Mouse (Mus musculus): ENCODE results near the gene Blvra. TPM values are rescaled to one million over a fixed set of nuclear protein-coding genes. Genes with fewer than 3 reads are reported as not detected.
"Not testable (repeated sequence)": the region's sequence is repeated elsewhere in the genome, so short reads cannot be mapped to it uniquely, and the experiment has no call there.

The Blvra gene
- polyA plus RNA-seq, 1 experiment from 2014 or later = 20.0 TPM

DNA sequence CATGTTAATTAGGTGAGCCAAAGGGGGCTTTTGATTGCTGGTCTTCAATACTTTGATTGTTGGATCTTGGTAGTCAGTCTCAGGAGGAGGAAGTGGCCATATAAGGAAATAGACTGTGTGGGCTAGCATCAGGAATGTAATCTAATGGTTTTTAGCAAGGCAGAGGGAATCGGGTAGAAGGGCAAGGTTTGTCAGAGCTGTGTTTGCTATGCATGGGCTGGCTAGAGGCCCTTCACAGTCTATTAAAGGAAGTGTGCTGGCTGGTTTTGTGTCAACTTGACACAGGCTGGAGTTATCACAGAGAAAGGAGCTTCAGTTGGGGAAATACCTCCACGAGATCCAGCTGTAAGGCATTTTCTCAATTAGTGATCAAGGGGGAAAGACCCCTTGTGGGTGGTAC lies 8.6 kb downstream of the Blvra start:
- H3K4me2 ChIP-seq (ENCODE audit: low read depth); DNase-seq (ENCODE audit: low spot score); H3K36me3 ChIP-seq (ENCODE audit: control insufficient read depth, insufficient read depth, low read length); H3K4me1 ChIP-seq (ENCODE audit: control insufficient read depth, insufficient read depth, low read length); H3K9ac ChIP-seq (ENCODE audit: low read length); H3K4me3 ChIP-seq (ENCODE audit: low read depth, low read length); H3K9me3 ChIP-seq (ENCODE audit: control insufficient read depth, low read length); H3K27me3 ChIP-seq (ENCODE audit: control insufficient read depth, insufficient read depth, low read length); ATAC-seq (ENCODE audit: insufficient read depth, low FRiP score, low TSS enrichment); H3K27ac ChIP-seq (ENCODE audit: low read depth, low read length): not testable (repeated sequence)
- 77% methylated on average over 2 of the region's 2 CpGs for WGBS

DNA sequence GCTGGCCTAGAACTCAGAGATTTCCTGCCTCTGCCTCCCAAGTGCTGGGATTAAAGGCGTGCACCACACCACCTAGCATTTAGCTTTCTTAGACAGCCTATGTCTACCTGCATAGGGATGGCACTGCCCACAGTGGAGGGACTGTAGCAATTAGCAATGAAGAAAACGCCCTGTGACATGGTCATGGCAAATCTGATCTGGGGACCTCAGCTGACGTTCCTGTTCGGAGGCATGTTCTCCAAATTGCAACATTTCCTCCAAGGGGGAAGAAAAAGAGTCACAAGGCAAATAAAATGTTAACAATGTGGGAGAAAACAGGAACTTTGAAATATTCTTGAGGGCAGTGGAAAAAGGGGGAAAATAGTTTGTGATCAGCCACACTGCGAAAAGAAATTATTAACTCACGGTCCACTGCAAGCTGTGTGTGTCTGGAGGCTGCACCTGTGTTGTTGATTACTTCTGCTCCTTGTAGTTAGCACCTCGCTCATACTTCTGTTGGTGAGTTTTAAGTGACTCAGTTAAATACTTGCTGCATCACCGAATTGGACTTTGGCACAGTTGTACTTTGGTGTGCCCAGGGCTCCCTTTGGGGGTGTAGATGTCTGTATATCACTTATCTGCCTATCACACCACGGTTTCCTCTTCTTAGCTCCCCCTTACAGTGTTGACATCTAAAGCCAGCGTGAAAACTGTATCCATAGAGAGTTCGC lies 9.6 kb downstream of the Blvra start:
- 89% methylated on average over 11 of the region's 11 CpGs for WGBS
- Histone ChIP-seq H3K27ac (ENCODE audit: low read depth, low read length) (no peak overlapping the region), H3K4me2 (ENCODE audit: low read depth) (no peak overlapping the region), H3K27me3 (ENCODE audit: control insufficient read depth, insufficient read depth, low read length) (no peaks in the 10 kb centered on the region), H3K9ac (ENCODE audit: low read length) (no peak overlapping the region), H3K9me3 (ENCODE audit: control insufficient read depth, low read length) (no peaks in the 10 kb centered on the region), H3K4me3 (ENCODE audit: low read depth, low read length) (no peak overlapping the region), H3K4me1 (ENCODE audit: control insufficient read depth, insufficient read depth, low read length) (no peaks in the 10 kb centered on the region), H3K36me3 (ENCODE audit: control insufficient read depth, insufficient read depth, low read length) (no peaks in the 10 kb centered on the region)
- DNase-seq (ENCODE audit: low spot score) = no peak
- ATAC-seq (ENCODE audit: insufficient read depth, low FRiP score, low TSS enrichment) = no peak

- Histone ChIP-seq H3K4me1 (ENCODE audit: control insufficient read depth, insufficient read depth, low read length) (no peaks in the 10 kb centered on the region), H3K4me3 (ENCODE audit: low read depth, low read length) (no peak overlapping the region), H3K27me3 (ENCODE audit: control insufficient read depth, insufficient read depth, low read length) (no peaks in the 10 kb centered on the region), H3K27ac (ENCODE audit: low read depth, low read length) (no peak overlapping the region), H3K9me3 (ENCODE audit: control insufficient read depth, low read length) (no peaks in the 10 kb centered on the region), H3K4me2 (ENCODE audit: low read depth) (no peak overlapping the region), H3K36me3 (ENCODE audit: control insufficient read depth, insufficient read depth, low read length) (no peaks in the 10 kb centered on the region), H3K9ac (ENCODE audit: low read length) (no peak overlapping the region)
- no peak for DNase-seq (ENCODE audit: low spot score)
- no peak for ATAC-seq (ENCODE audit: insufficient read depth, low FRiP score, low TSS enrichment)
- 85% methylated on average over 11 of the region's 11 CpGs for WGBS
Measured at GRCm38 (mm10) chr2:127080591-127081218, 10.2 kb downstream of the Blvra start.

- WGBS = 90% methylated on average over 5 of the region's 5 CpGs
- no peak for ATAC-seq (ENCODE audit: insufficient read depth, low FRiP score, low TSS enrichment)
Measured at GRCm38 (mm10) chr2:127086235-127086634, 15.8 kb downstream of the Blvra start.

GRCm38 (mm10) chr2:127090151-127090550 lies 19.7 kb downstream of the Blvra start:
- DNase-seq (ENCODE audit: low spot score); H3K4me1 ChIP-seq (ENCODE audit: control insufficient read depth, insufficient read depth, low read length); H3K36me3 ChIP-seq (ENCODE audit: control insufficient read depth, insufficient read depth, low read length); H3K9me3 ChIP-seq (ENCODE audit: control insufficient read depth, low read length); ATAC-seq (ENCODE audit: insufficient read depth, low FRiP score, low TSS enrichment); H3K4me3 ChIP-seq (ENCODE audit: low read depth, low read length); H3K27me3 ChIP-seq (ENCODE audit: control insufficient read depth, insufficient read depth, low read length); H3K9ac ChIP-seq (ENCODE audit: low read length); H3K27ac ChIP-seq (ENCODE audit: low read depth, low read length); H3K4me2 ChIP-seq (ENCODE audit: low read depth): not testable (repeated sequence)

More at GRCm38 (mm10) chr2:127086235-127086634, 15.8 kb downstream of the Blvra start:
- Histone ChIP-seq H3K9ac (ENCODE audit: low read length) (no peak overlapping the region), H3K36me3 (ENCODE audit: control insufficient read depth, insufficient read depth, low read length) (no peaks in the 10 kb centered on the region), H3K27ac (ENCODE audit: low read depth, low read length) (no peak overlapping the region), H3K4me1 (ENCODE audit: control insufficient read depth, insufficient read depth, low read length) (no peaks in the 10 kb centered on the region), H3K27me3 (ENCODE audit: control insufficient read depth, insufficient read depth, low read length) (no peaks in the 10 kb centered on the region), H3K4me2 (ENCODE audit: low read depth) (no peak overlapping the region), H3K9me3 (ENCODE audit: control insufficient read depth, low read length) (no peaks in the 10 kb centered on the region), H3K4me3 (ENCODE audit: low read depth, low read length) (no peak overlapping the region)
- DNase-seq (ENCODE audit: low spot score) = no peak

- Histone ChIP-seq H3K27ac (ENCODE audit: low read depth, low read length) (no peak overlapping the region), H3K27me3 (ENCODE audit: control insufficient read depth, insufficient read depth, low read length) (no peaks in the 10 kb centered on the region), H3K9me3 (ENCODE audit: control insufficient read depth, low read length) (no peaks in the 10 kb centered on the region), H3K36me3 (ENCODE audit: control insufficient read depth, insufficient read depth, low read length) (no peaks in the 10 kb centered on the region), H3K4me2 (ENCODE audit: low read depth) (no peak overlapping the region), H3K9ac (ENCODE audit: low read length) (no peak overlapping the region), H3K4me3 (ENCODE audit: low read depth, low read length) (no peak overlapping the region), H3K4me1 (ENCODE audit: control insufficient read depth, insufficient read depth, low read length) (no peaks in the 10 kb centered on the region)
- WGBS = 86% methylated on average over 8 of the region's 8 CpGs
- DNase-seq (ENCODE audit: low spot score) (no peak), ATAC-seq (ENCODE audit: insufficient read depth, low FRiP score, low TSS enrichment) (no peak)
Measured at GRCm38 (mm10) chr2:127092000-127092399, 21.5 kb downstream of the Blvra start.

- DNase-seq (ENCODE audit: low spot score) = no peak
- Histone ChIP-seq H3K36me3 (ENCODE audit: control insufficient read depth, insufficient read depth, low read length) (peaks cover 26% of the 10 kb centered on the region), H3K4me1 (ENCODE audit: control insufficient read depth, insufficient read depth, low read length) (no peaks in the 10 kb centered on the region), H3K4me2 (ENCODE audit: low read depth) (no peak overlapping the region), H3K27me3 (ENCODE audit: control insufficient read depth, insufficient read depth, low read length) (no peaks in the 10 kb centered on the region), H3K9me3 (ENCODE audit: control insufficient read depth, low read length) (no peaks in the 10 kb centered on the region), H3K4me3 (ENCODE audit: low read depth, low read length) (no peak overlapping the region), H3K27ac (ENCODE audit: low read depth, low read length) (no peak overlapping the region), H3K9ac (ENCODE audit: low read length) (no peak overlapping the region)
- 94% methylated on average over 4 of the region's 4 CpGs for WGBS
- no peak for ATAC-seq (ENCODE audit: insufficient read depth, low FRiP score, low TSS enrichment)
Measured at GRCm38 (mm10) chr2:127108986-127109385, 38.5 kb downstream of the Blvra start.

GRCm38 (mm10) chr2:127121591-127122235 lies 51.2 kb downstream of the Blvra start:
- DNase-seq (ENCODE audit: low spot score) = no peak
- Histone ChIP-seq H3K4me2 (ENCODE audit: low read depth) (no peak overlapping the region), H3K27ac (ENCODE audit: low read depth, low read length) (no peak overlapping the region), H3K27me3 (ENCODE audit: control insufficient read depth, insufficient read depth, low read length) (no peaks in the 10 kb centered on the region), H3K9ac (ENCODE audit: low read length) (no peak overlapping the region), H3K36me3 (ENCODE audit: control insufficient read depth, insufficient read depth, low read length) (peaks cover 23% of the 10 kb centered on the region), H3K4me3 (ENCODE audit: low read depth, low read length) (no peak overlapping the region), H3K9me3 (ENCODE audit: control insufficient read depth, low read length) (no peaks in the 10 kb centered on the region), H3K4me1 (ENCODE audit: control insufficient read depth, insufficient read depth, low read length) (no peaks in the 10 kb centered on the region)
- WGBS = 93% methylated on average over 8 of the region's 8 CpGs
- no peak for ATAC-seq (ENCODE audit: insufficient read depth, low FRiP score, low TSS enrichment)

DNA sequence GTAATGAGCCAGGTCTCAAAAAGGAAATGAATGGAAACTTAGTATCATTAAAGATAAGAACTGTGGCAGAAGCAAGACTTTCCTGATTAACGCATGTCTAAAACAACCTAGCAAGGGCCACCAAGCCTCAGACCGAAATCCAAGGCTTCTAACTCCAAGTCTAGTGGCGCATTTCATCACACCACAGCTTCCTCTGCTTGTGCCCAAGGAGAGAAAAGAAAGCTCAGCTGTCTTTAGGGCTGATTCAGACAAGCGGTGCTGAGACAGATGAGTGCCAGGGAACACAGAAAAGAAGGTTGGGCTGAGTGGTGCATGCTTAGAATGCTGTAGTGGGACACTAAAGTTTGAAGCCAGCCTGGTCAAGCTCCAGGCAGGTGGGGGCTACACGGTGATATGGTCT lies 58.5 kb downstream of the Blvra start:
- 90% methylated on average over 5 of the region's 5 CpGs for WGBS

More for the DNA sequence above, 58.5 kb downstream of the Blvra start:
- H3K36me3 ChIP-seq (ENCODE audit: control insufficient read depth, insufficient read depth, low read length) = peaks cover 11% of the 10 kb centered on the region
- H3K27ac ChIP-seq (ENCODE audit: low read depth, low read length) = no peak overlapping the region
- H3K9ac ChIP-seq (ENCODE audit: low read length) = no peak overlapping the region
- no peak overlapping the region for H3K4me2 ChIP-seq (ENCODE audit: low read depth)
- DNase-seq (ENCODE audit: low spot score) (no peak), ATAC-seq (ENCODE audit: insufficient read depth, low FRiP score, low TSS enrichment) (no peak)
- no peak overlapping the region for H3K4me3 ChIP-seq (ENCODE audit: low read depth, low read length)
- no peaks in the 10 kb centered on the region for H3K27me3 ChIP-seq (ENCODE audit: control insufficient read depth, insufficient read depth, low read length)
- peaks cover 3% of the 10 kb centered on the region for H3K4me1 ChIP-seq (ENCODE audit: control insufficient read depth, insufficient read depth, low read length)
- H3K9me3 ChIP-seq (ENCODE audit: control insufficient read depth, low read length) = no peaks in the 10 kb centered on the region
